Mouse (Mus musculus): ENCODE measurements around the gene Tlk2. TPM values are rescaled to one million over a fixed set of nuclear protein-coding genes. Genes with fewer than 3 reads are reported as not detected.

Tlk2 gene
- polyA plus RNA-seq, 1 experiment from 2014 or later: 14.4 TPM

GRCm38 (mm10) chr11:105317769-105318168 is 139.2 kb downstream of the Tlk2 start:
- DNase-seq (ENCODE audit: low spot score): no peak
- no peaks in the 10 kb centered on the region for H3K27me3 ChIP-seq (replicated peaks; ENCODE audit: insufficient read depth, low read length)
- peaks cover 30% of the 10 kb centered on the region for H3K4me1 ChIP-seq (ENCODE audit: insufficient read depth, low read depth, low read length)
- TF ChIP-seq EP300 (IDR thresholded peaks at IDR 0.05): no peak
- no peak for TF ChIP-seq CTCF (IDR thresholded peaks at IDR 0.05)
- H3K4me2 ChIP-seq (replicated peaks; ENCODE audit: low read depth, low read length): no peak overlapping the region
- 87% methylated on average over 6 of the region's 6 CpGs for WGBS
- ATAC-seq: no peak
- no peak overlapping the region for H3K9ac ChIP-seq (replicated peaks; ENCODE audit: low read depth)
- H3K9me3 ChIP-seq (ENCODE audit: low read length): no peaks in the 10 kb centered on the region
- no peak overlapping the region for H3K27ac ChIP-seq (ENCODE audit: low read length)
- no peaks in the 10 kb centered on the region for H3K36me3 ChIP-seq (ENCODE audit: insufficient read depth, low read length)
- no peak overlapping the region for H3K4me3 ChIP-seq (ENCODE audit: low read depth, low read length)

- no peak for DNase-seq (ENCODE audit: low spot score)
- WGBS: 48% methylated on average over 2 of the region's 2 CpGs
- H3K9me3 ChIP-seq (ENCODE audit: low read length): no peaks in the 10 kb centered on the region
Measured at GRCm38 (mm10) chr11:105321090-105321489, 142.5 kb downstream of the Tlk2 start.

DNA sequence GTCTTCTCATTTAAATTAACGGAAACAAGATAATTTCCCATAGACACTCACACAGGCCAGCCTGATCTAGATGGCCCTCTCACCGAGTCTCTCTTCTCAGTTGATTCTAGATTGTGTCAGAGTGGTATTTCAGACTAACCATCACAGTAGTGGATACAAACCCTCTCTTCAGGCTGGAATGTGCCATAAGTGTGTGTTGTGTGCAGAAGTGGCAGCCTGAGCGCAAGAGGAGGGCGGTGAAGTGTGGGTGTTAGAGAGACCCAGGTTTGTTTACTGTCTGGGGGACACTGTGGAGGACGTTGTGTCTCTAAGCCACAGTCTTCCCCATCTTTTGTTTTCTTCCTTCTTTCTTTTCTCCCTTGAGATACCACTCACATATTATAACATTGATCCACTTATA is 144.9 kb downstream of the Tlk2 start:
- Histone ChIP-seq H3K9ac (replicated peaks; ENCODE audit: low read depth) (no peak overlapping the region), H3K36me3 (ENCODE audit: insufficient read depth, low read length) (no peaks in the 10 kb centered on the region), H3K27me3 (replicated peaks; ENCODE audit: insufficient read depth, low read length) (no peaks in the 10 kb centered on the region), H3K4me2 (replicated peaks; ENCODE audit: low read depth, low read length) (no peak overlapping the region), H3K4me1 (ENCODE audit: insufficient read depth, low read depth, low read length) (no peaks in the 10 kb centered on the region), H3K9me3 (ENCODE audit: low read length) (no peaks in the 10 kb centered on the region), H3K4me3 (ENCODE audit: low read depth, low read length) (no peak overlapping the region), H3K27ac (ENCODE audit: low read length) (peak overlapping the region; percentile 29; the same call in 1 of the 2 replicates)
- DNase-seq (ENCODE audit: low spot score) (peak; percentile 63), ATAC-seq (peak; percentile 94)
- peak; percentile 91 for TF ChIP-seq EP300 (IDR thresholded peaks at IDR 0.05)
- no peak for TF ChIP-seq CTCF (IDR thresholded peaks at IDR 0.05)
- WGBS: 48% methylated on average over 5 of the region's 5 CpGs

More at GRCm38 (mm10) chr11:105321090-105321489, 142.5 kb downstream of the Tlk2 start:
- TF ChIP-seq EP300 (IDR thresholded peaks at IDR 0.05) (no peak), CTCF (IDR thresholded peaks at IDR 0.05) (no peak)
- Histone ChIP-seq H3K27me3 (replicated peaks; ENCODE audit: insufficient read depth, low read length) (no peaks in the 10 kb centered on the region), H3K36me3 (ENCODE audit: insufficient read depth, low read length) (no peaks in the 10 kb centered on the region), H3K4me2 (replicated peaks; ENCODE audit: low read depth, low read length) (no peak overlapping the region), H3K4me3 (ENCODE audit: low read depth, low read length) (no peak overlapping the region), H3K9ac (replicated peaks; ENCODE audit: low read depth) (no peak overlapping the region), H3K4me1 (ENCODE audit: insufficient read depth, low read depth, low read length) (peaks cover 1% of the 10 kb centered on the region; the same call in 1 of the 2 replicates), H3K27ac (ENCODE audit: low read length) (no peak overlapping the region)
- no peak for ATAC-seq

DNA sequence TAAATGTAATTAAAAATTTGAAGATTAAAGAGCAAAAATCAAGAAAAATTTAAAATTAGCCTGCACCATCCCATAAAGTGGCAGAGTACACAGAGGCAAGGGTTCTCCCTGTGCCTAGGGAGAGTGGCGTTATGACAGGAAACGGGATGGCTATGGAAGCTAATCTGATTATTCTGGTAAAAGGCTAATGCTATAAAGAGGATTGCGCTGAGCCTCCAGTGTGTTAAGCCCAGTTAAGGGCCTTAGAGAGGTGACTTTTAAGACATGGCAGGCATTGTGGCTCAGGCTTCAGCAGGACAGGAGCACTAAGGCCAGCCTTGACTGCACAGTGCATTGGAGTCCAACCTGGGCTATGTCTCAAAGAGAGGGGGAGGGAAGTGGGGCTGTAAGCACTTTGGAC is 148.5 kb downstream of the Tlk2 start:
- WGBS: 85% methylated on average over 3 of the region's 3 CpGs
- DNase-seq (ENCODE audit: low spot score): no peak

DNA sequence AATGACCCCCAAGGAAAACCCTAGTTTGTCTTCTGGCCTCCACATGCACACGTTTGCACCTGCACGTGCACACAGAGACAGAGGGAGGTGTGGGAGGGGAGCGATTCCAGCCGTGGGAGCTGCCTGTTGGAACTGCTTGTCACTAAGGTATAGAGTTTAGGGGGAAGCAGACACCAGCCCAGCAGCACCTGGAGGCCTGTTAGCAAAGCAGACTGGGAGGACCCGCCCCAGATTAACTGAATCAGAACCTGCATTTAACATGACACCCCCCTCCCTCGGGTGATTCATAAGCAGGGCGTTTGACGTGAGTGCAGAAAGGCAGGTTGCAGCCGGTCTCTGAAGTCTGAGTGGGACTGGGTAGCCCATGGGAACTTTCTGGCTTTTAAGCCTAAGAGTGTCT is 151.4 kb downstream of the Tlk2 start:
- DNase-seq (ENCODE audit: low spot score): no peak
- H3K9ac ChIP-seq (replicated peaks; ENCODE audit: low read depth): no peak overlapping the region
- H3K4me3 ChIP-seq (ENCODE audit: low read depth, low read length): no peak overlapping the region
- no peaks in the 10 kb centered on the region for H3K9me3 ChIP-seq (ENCODE audit: low read length)
- no peak overlapping the region for H3K27ac ChIP-seq (ENCODE audit: low read length)
- TF ChIP-seq CTCF (IDR thresholded peaks at IDR 0.05) (no peak), EP300 (IDR thresholded peaks at IDR 0.05) (no peak)
- 51% methylated on average over 9 of the region's 9 CpGs for WGBS
- H3K4me2 ChIP-seq (replicated peaks; ENCODE audit: low read depth, low read length): no peak overlapping the region
- no peaks in the 10 kb centered on the region for H3K4me1 ChIP-seq (ENCODE audit: insufficient read depth, low read depth, low read length)
- 0 out of 2 replicates have a peak, but pooled peaks have one; percentile 21 for ATAC-seq
- H3K36me3 ChIP-seq (ENCODE audit: insufficient read depth, low read length): no peaks in the 10 kb centered on the region
- H3K27me3 ChIP-seq (replicated peaks; ENCODE audit: insufficient read depth, low read length): no peaks in the 10 kb centered on the region

More for the DNA sequence above, 148.5 kb downstream of the Tlk2 start:
- no peaks in the 10 kb centered on the region for H3K9me3 ChIP-seq (ENCODE audit: low read length)
- H3K4me2 ChIP-seq (replicated peaks; ENCODE audit: low read depth, low read length): no peak overlapping the region
- TF ChIP-seq CTCF (IDR thresholded peaks at IDR 0.05): no peak
- no peak for TF ChIP-seq EP300 (IDR thresholded peaks at IDR 0.05)
- no peak for ATAC-seq
- no peak overlapping the region for H3K4me3 ChIP-seq (ENCODE audit: low read depth, low read length)
- H3K36me3 ChIP-seq (ENCODE audit: insufficient read depth, low read length): no peaks in the 10 kb centered on the region
- no peaks in the 10 kb centered on the region for H3K27me3 ChIP-seq (replicated peaks; ENCODE audit: insufficient read depth, low read length)
- H3K9ac ChIP-seq (replicated peaks; ENCODE audit: low read depth): no peak overlapping the region
- no peaks in the 10 kb centered on the region for H3K4me1 ChIP-seq (ENCODE audit: insufficient read depth, low read depth, low read length)
- no peak overlapping the region for H3K27ac ChIP-seq (ENCODE audit: low read length)

DNA sequence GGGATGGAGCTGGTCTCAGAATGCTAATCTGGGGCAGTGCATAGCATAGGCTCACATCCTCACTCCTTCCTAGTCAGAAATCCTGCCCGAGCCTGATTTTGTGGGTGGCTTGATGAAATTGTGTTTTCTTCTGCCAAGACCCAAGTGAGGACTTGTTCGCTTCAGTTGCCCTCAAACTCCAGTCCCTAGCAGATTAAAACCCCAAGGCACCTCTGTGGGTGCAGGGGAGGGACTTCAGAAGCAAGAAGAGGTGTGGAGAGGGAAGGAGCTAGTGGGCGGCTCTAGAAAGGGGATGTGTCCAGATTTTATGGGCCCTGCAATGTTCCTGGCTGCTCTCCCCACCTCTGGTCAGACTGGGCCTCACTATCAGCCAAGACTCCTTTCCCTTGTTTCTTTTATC is 152.5 kb downstream of the Tlk2 start:
- H3K9ac ChIP-seq (replicated peaks; ENCODE audit: low read depth): no peak overlapping the region
- 79% methylated on average over 3 of the region's 3 CpGs for WGBS
- H3K9me3 ChIP-seq (ENCODE audit: low read length): no peaks in the 10 kb centered on the region
- no peak for TF ChIP-seq CTCF (IDR thresholded peaks at IDR 0.05)
- TF ChIP-seq EP300 (IDR thresholded peaks at IDR 0.05): no peak
- no peak overlapping the region for H3K27ac ChIP-seq (ENCODE audit: low read length)
- DNase-seq (ENCODE audit: low spot score) (no peak), ATAC-seq (no peak)
- H3K4me1 ChIP-seq (ENCODE audit: insufficient read depth, low read depth, low read length): no peaks in the 10 kb centered on the region
- no peak overlapping the region for H3K4me3 ChIP-seq (ENCODE audit: low read depth, low read length)
- H3K36me3 ChIP-seq (ENCODE audit: insufficient read depth, low read length): no peaks in the 10 kb centered on the region
- no peaks in the 10 kb centered on the region for H3K27me3 ChIP-seq (replicated peaks; ENCODE audit: insufficient read depth, low read length)
- no peak overlapping the region for H3K4me2 ChIP-seq (replicated peaks; ENCODE audit: low read depth, low read length)

GRCm38 (mm10) chr11:105331732-105332131 is 153.1 kb downstream of the Tlk2 start:
- H3K36me3 ChIP-seq (ENCODE audit: insufficient read depth, low read length): no peaks in the 10 kb centered on the region
- no peaks in the 10 kb centered on the region for H3K4me1 ChIP-seq (ENCODE audit: insufficient read depth, low read depth, low read length)
- H3K4me3 ChIP-seq (ENCODE audit: low read depth, low read length): no peak overlapping the region
- peak; percentile 59 for TF ChIP-seq CTCF (IDR thresholded peaks at IDR 0.05)
- no peak for TF ChIP-seq EP300 (IDR thresholded peaks at IDR 0.05)
- DNase-seq (ENCODE audit: low spot score): peak; percentile 60
- no peak overlapping the region for H3K4me2 ChIP-seq (replicated peaks; ENCODE audit: low read depth, low read length)
- WGBS: 18% methylated on average over 10 of the region's 10 CpGs
- H3K27me3 ChIP-seq (replicated peaks; ENCODE audit: insufficient read depth, low read length): no peaks in the 10 kb centered on the region
- no peak overlapping the region for H3K27ac ChIP-seq (ENCODE audit: low read length)
- H3K9ac ChIP-seq (replicated peaks; ENCODE audit: low read depth): no peak overlapping the region
- ATAC-seq: peak; percentile 58
- H3K9me3 ChIP-seq (ENCODE audit: low read length): no peaks in the 10 kb centered on the region
